Mouse (Mus musculus): Measurements from ENCODE around the gene Nr1h2. TPM values are rescaled to one million over a fixed set of nuclear protein-coding genes. Genes with fewer than 3 reads are reported as not detected.

The Nr1h2 gene
- polyA plus RNA-seq, 2 experiments = 63.8 to 88.9 TPM

GRCm38 (mm10) chr7:44571811-44572210 is 18.1 kb upstream of the Nr1h2 start:
- H3K27me3 ChIP-seq (ENCODE audit: control insufficient read depth, insufficient read depth, low read length) = no peaks in the 10 kb centered on the region
- no peak for TF ChIP-seq POLR2A (IDR thresholded peaks at IDR 0.05; ENCODE audit: borderline replicate concordance, extremely low read depth, insufficient read depth, insufficient read length)
- H3K9ac ChIP-seq (ENCODE audit: low read depth, low read length, severe bottlenecking) = no peak overlapping the region
- H3K4me3 ChIP-seq (replicated peaks; ENCODE audit: low read length) = no peak overlapping the region
- DNase-seq (ENCODE audit: low spot score) (no peak), ATAC-seq (ENCODE audit: low FRiP score, low read depth) (no peak)
- no peaks in the 10 kb centered on the region for H3K9me3 ChIP-seq (ENCODE audit: control insufficient read depth, low read length)
- H3K27ac ChIP-seq (replicated peaks; ENCODE audit: low read depth, low read length) = no peak overlapping the region
- H3K4me2 ChIP-seq (replicated peaks; ENCODE audit: low read depth, low read length, severe bottlenecking) = no peak overlapping the region
- WGBS = 52% methylated on average over 4 of the region's 4 CpGs
- no peaks in the 10 kb centered on the region for H3K4me1 ChIP-seq (ENCODE audit: control insufficient read depth, insufficient read depth, low read length)
- no peaks in the 10 kb centered on the region for H3K36me3 ChIP-seq (ENCODE audit: control insufficient read depth, insufficient read depth, low read length)

GRCm38 (mm10) chr7:44570989-44571388 is 17.2 kb upstream of the Nr1h2 start:
- no peak overlapping the region for H3K4me3 ChIP-seq (replicated peaks; ENCODE audit: low read length)
- WGBS = 82% methylated on average over 6 of the region's 6 CpGs
- no peak for TF ChIP-seq POLR2A (IDR thresholded peaks at IDR 0.05; ENCODE audit: borderline replicate concordance, extremely low read depth, insufficient read depth, insufficient read length)

GRCm38 (mm10) chr7:44568803-44569202 is 15.1 kb upstream of the Nr1h2 start:
- no peak overlapping the region for H3K27ac ChIP-seq (replicated peaks; ENCODE audit: low read depth, low read length)
- H3K36me3 ChIP-seq (ENCODE audit: control insufficient read depth, insufficient read depth, low read length) = no peaks in the 10 kb centered on the region
- H3K27me3 ChIP-seq (ENCODE audit: control insufficient read depth, insufficient read depth, low read length) = no peaks in the 10 kb centered on the region
- no peak overlapping the region for H3K9ac ChIP-seq (ENCODE audit: low read depth, low read length, severe bottlenecking)
- TF ChIP-seq POLR2A (IDR thresholded peaks at IDR 0.05; ENCODE audit: borderline replicate concordance, extremely low read depth, insufficient read depth, insufficient read length) = no peak
- WGBS = 66% methylated on average over 9 of the region's 9 CpGs
- DNase-seq (ENCODE audit: low spot score) (no peak), ATAC-seq (ENCODE audit: low FRiP score, low read depth) (no peak)
- no peaks in the 10 kb centered on the region for H3K9me3 ChIP-seq (ENCODE audit: control insufficient read depth, low read length)
- H3K4me2 ChIP-seq (replicated peaks; ENCODE audit: low read depth, low read length, severe bottlenecking) = no peak overlapping the region
- no peak overlapping the region for H3K4me3 ChIP-seq (replicated peaks; ENCODE audit: low read length)
- no peaks in the 10 kb centered on the region for H3K4me1 ChIP-seq (ENCODE audit: control insufficient read depth, insufficient read depth, low read length)

More at GRCm38 (mm10) chr7:44570989-44571388, 17.2 kb upstream of the Nr1h2 start:
- ATAC-seq (ENCODE audit: low FRiP score, low read depth) (no peak), DNase-seq (ENCODE audit: low spot score) (no peak)
- Histone ChIP-seq H3K27ac (replicated peaks; ENCODE audit: low read depth, low read length) (no peak overlapping the region), H3K9ac (ENCODE audit: low read depth, low read length, severe bottlenecking) (no peak overlapping the region), H3K4me2 (replicated peaks; ENCODE audit: low read depth, low read length, severe bottlenecking) (no peak overlapping the region), H3K36me3 (ENCODE audit: control insufficient read depth, insufficient read depth, low read length) (no peaks in the 10 kb centered on the region), H3K4me1 (ENCODE audit: control insufficient read depth, insufficient read depth, low read length) (no peaks in the 10 kb centered on the region), H3K9me3 (ENCODE audit: control insufficient read depth, low read length) (no peaks in the 10 kb centered on the region), H3K27me3 (ENCODE audit: control insufficient read depth, insufficient read depth, low read length) (no peaks in the 10 kb centered on the region)

DNA sequence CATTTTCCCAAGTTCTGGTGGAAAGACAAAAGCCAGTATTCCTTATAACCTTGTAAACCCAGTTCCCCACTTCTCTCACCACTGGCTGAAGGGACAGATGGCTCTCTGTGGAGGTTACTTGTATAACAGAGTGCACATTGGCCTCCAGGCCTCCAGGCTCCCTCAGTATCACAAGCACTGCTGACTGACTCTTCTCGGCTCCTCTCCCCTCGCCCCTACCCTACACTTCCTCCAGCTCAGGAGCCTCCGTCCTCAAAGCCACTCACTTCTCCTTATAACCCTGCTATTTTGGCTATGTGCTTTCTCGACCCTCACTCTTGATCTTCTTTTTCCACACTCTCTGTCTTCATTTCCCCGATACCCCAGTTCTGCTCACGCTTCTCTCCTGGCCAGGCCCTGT is 11.7 kb upstream of the Nr1h2 start:
- Histone ChIP-seq H3K4me1 (ENCODE audit: control insufficient read depth, insufficient read depth, low read length) (no peaks in the 10 kb centered on the region), H3K27ac (replicated peaks; ENCODE audit: low read depth, low read length) (no peak overlapping the region), H3K36me3 (ENCODE audit: control insufficient read depth, insufficient read depth, low read length) (no peaks in the 10 kb centered on the region), H3K9ac (ENCODE audit: low read depth, low read length, severe bottlenecking) (no peak overlapping the region), H3K4me2 (replicated peaks; ENCODE audit: low read depth, low read length, severe bottlenecking) (no peak overlapping the region), H3K27me3 (ENCODE audit: control insufficient read depth, insufficient read depth, low read length) (no peaks in the 10 kb centered on the region), H3K9me3 (ENCODE audit: control insufficient read depth, low read length) (no peaks in the 10 kb centered on the region), H3K4me3 (replicated peaks; ENCODE audit: low read length) (no peak overlapping the region)
- WGBS = 74% methylated on average over 6 of the region's 6 CpGs
- no peak for TF ChIP-seq POLR2A (IDR thresholded peaks at IDR 0.05; ENCODE audit: borderline replicate concordance, extremely low read depth, insufficient read depth, insufficient read length)
- no peak for DNase-seq (ENCODE audit: low spot score)
- no peak for ATAC-seq (ENCODE audit: low FRiP score, low read depth)

DNA sequence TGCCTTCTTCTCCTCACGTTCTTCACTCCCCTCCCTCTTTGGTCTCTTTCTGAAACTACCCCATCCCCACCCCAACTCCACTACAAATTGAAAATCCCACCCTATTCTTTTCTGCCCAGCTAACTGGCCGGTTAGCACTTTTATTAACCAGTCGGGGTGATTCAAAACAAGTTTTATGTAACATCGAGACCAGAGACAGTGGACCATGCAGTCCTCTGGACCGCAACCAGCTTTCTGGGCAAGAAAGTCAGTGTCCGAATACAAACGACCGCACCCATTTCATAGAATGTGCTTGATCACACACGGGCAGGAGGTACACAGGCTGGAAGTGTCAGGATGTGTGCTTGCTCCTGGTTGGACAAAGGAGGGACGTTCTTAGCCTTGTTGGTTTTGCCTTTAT is 10.7 kb upstream of the Nr1h2 start:
- Histone ChIP-seq H3K9ac (ENCODE audit: low read depth, low read length, severe bottlenecking) (no peak overlapping the region), H3K36me3 (ENCODE audit: control insufficient read depth, insufficient read depth, low read length) (no peaks in the 10 kb centered on the region), H3K4me1 (ENCODE audit: control insufficient read depth, insufficient read depth, low read length) (no peaks in the 10 kb centered on the region), H3K27me3 (ENCODE audit: control insufficient read depth, insufficient read depth, low read length) (no peaks in the 10 kb centered on the region), H3K9me3 (ENCODE audit: control insufficient read depth, low read length) (no peaks in the 10 kb centered on the region), H3K27ac (replicated peaks; ENCODE audit: low read depth, low read length) (no peak overlapping the region), H3K4me2 (replicated peaks; ENCODE audit: low read depth, low read length, severe bottlenecking) (no peak overlapping the region), H3K4me3 (replicated peaks; ENCODE audit: low read length) (no peak overlapping the region)
- TF ChIP-seq POLR2A (IDR thresholded peaks at IDR 0.05; ENCODE audit: borderline replicate concordance, extremely low read depth, insufficient read depth, insufficient read length) = no peak
- DNase-seq (ENCODE audit: low spot score) (no peak), ATAC-seq (ENCODE audit: low FRiP score, low read depth) (no peak)
- 86% methylated on average over 10 of the region's 10 CpGs for WGBS

DNA sequence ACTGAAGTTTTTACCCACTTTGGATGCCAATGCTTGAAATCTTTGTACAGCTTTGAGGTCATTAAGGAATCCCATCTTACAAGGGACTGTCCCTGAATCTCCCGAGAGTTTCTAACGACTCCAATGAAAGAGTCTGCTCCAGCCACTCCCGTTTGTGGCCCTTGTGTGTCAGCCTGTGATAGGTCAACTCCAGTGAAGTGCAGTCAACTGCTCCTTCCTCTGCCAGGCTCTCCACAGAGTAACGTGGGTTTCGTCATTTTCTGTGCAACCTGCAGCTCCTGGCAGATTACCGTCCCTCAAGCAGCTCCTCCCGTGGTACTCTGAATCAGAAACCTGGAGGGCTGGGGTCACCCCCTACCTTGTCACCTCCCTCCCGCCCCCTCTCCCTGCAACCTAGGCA is 9.5 kb upstream of the Nr1h2 start:
- DNase-seq (ENCODE audit: low spot score) = no peak

More for the DNA sequence above, 9.5 kb upstream of the Nr1h2 start:
- 36% methylated on average over 8 of the region's 8 CpGs for WGBS
- ATAC-seq (ENCODE audit: low FRiP score, low read depth) = no peak
- no peak for TF ChIP-seq POLR2A (IDR thresholded peaks at IDR 0.05; ENCODE audit: borderline replicate concordance, extremely low read depth, insufficient read depth, insufficient read length)
- Histone ChIP-seq H3K4me1 (ENCODE audit: control insufficient read depth, insufficient read depth, low read length) (no peaks in the 10 kb centered on the region), H3K4me2 (replicated peaks; ENCODE audit: low read depth, low read length, severe bottlenecking) (no peak overlapping the region), H3K4me3 (replicated peaks; ENCODE audit: low read length) (no peak overlapping the region), H3K27ac (replicated peaks; ENCODE audit: low read depth, low read length) (no peak overlapping the region), H3K9me3 (ENCODE audit: control insufficient read depth, low read length) (no peaks in the 10 kb centered on the region), H3K9ac (ENCODE audit: low read depth, low read length, severe bottlenecking) (no peak overlapping the region), H3K36me3 (ENCODE audit: control insufficient read depth, insufficient read depth, low read length) (no peaks in the 10 kb centered on the region), H3K27me3 (ENCODE audit: control insufficient read depth, insufficient read depth, low read length) (no peaks in the 10 kb centered on the region)

Measured in limb, embryonic 14.5 days (tissue).